Mouse (Mus musculus): Measurements from ENCODE around the gene Pgpep1l. TPM values are rescaled to one million over a fixed set of nuclear protein-coding genes. Genes with fewer than 3 reads are reported as not detected.

Pgpep1l gene
- polyA plus RNA-seq, 1 experiment from 2014 or later = not detected

GRCm38 (mm10) chr7:68223356-68223808 lies 40.7 kb downstream of the Pgpep1l start:
- H3K27ac ChIP-seq (replicated peaks; ENCODE audit: low read depth, low read length) = no peak overlapping the region; the same call in 1 of the 2 replicates
- H3K9ac ChIP-seq (replicated peaks; ENCODE audit: low read length) = peak overlapping the region; percentile 22; the same call in 1 of the 2 replicates
- H3K27me3 ChIP-seq (ENCODE audit: control insufficient read depth, insufficient read depth, low read length) = no peaks in the 10 kb centered on the region
- H3K4me1 ChIP-seq (ENCODE audit: control insufficient read depth, insufficient read depth, low read length) = peaks cover 8% of the 10 kb centered on the region
- WGBS = 31% methylated on average over 13 of the region's 13 CpGs
- peaks cover 12% of the 10 kb centered on the region for H3K36me3 ChIP-seq (replicated peaks; ENCODE audit: control insufficient read depth, insufficient read depth, low read depth, low read length)
- no peak overlapping the region for H3K4me2 ChIP-seq (ENCODE audit: low read depth, low read length)
- no peaks in the 10 kb centered on the region for H3K9me3 ChIP-seq (replicated peaks; ENCODE audit: control insufficient read depth, low read length)
- DNase-seq (ENCODE audit: low spot score) = peak; percentile 72
- no peak overlapping the region for H3K4me3 ChIP-seq (ENCODE audit: low read depth, low read length)
- peak; percentile 47; the same call in 1 of the 2 replicates for ATAC-seq (replicated peaks; ENCODE audit: insufficient number of reproducible peaks, low FRiP score, low TSS enrichment, low read depth)

- peaks cover 4% of the 10 kb centered on the region for H3K4me1 ChIP-seq (ENCODE audit: control insufficient read depth, insufficient read depth, low read length)
- no peak overlapping the region for H3K27ac ChIP-seq (replicated peaks; ENCODE audit: low read depth, low read length)
- ATAC-seq (replicated peaks; ENCODE audit: insufficient number of reproducible peaks, low FRiP score, low TSS enrichment, low read depth) (no peak), DNase-seq (ENCODE audit: low spot score) (no peak)
- 89% methylated on average over 9 of the region's 9 CpGs for WGBS
- no peak overlapping the region for H3K9ac ChIP-seq (replicated peaks; ENCODE audit: low read length)
- H3K27me3 ChIP-seq (ENCODE audit: control insufficient read depth, insufficient read depth, low read length) = no peaks in the 10 kb centered on the region
- H3K4me2 ChIP-seq (ENCODE audit: low read depth, low read length) = no peak overlapping the region
- H3K36me3 ChIP-seq (replicated peaks; ENCODE audit: control insufficient read depth, insufficient read depth, low read depth, low read length) = peaks cover 12% of the 10 kb centered on the region
- no peak overlapping the region for H3K4me3 ChIP-seq (ENCODE audit: low read depth, low read length)
- H3K9me3 ChIP-seq (replicated peaks; ENCODE audit: control insufficient read depth, low read length) = no peaks in the 10 kb centered on the region
These were observed 42.3 kb downstream of the Pgpep1l start for GRCm38 (mm10) chr7:68221677-68222230.

GRCm38 (mm10) chr7:68218879-68219278 lies 45.2 kb downstream of the Pgpep1l start:
- peaks cover 4% of the 10 kb centered on the region for H3K4me1 ChIP-seq (ENCODE audit: control insufficient read depth, insufficient read depth, low read length)
- H3K27ac ChIP-seq (replicated peaks; ENCODE audit: low read depth, low read length) = no peak overlapping the region
- H3K4me2 ChIP-seq (ENCODE audit: low read depth, low read length) = no peak overlapping the region
- H3K4me3 ChIP-seq (ENCODE audit: low read depth, low read length) = no peak overlapping the region
- ATAC-seq (replicated peaks; ENCODE audit: insufficient number of reproducible peaks, low FRiP score, low TSS enrichment, low read depth) = no peak
- H3K27me3 ChIP-seq (ENCODE audit: control insufficient read depth, insufficient read depth, low read length) = no peaks in the 10 kb centered on the region
- 88% methylated on average over 11 of the region's 11 CpGs for WGBS
- peaks cover 9% of the 10 kb centered on the region for H3K36me3 ChIP-seq (replicated peaks; ENCODE audit: control insufficient read depth, insufficient read depth, low read depth, low read length)
- no peak overlapping the region for H3K9ac ChIP-seq (replicated peaks; ENCODE audit: low read length)
- no peaks in the 10 kb centered on the region for H3K9me3 ChIP-seq (replicated peaks; ENCODE audit: control insufficient read depth, low read length)
- DNase-seq (ENCODE audit: low spot score) = no peak

- Histone ChIP-seq H3K9ac (replicated peaks; ENCODE audit: low read length) (no peak overlapping the region), H3K9me3 (replicated peaks; ENCODE audit: control insufficient read depth, low read length) (no peaks in the 10 kb centered on the region), H3K4me3 (ENCODE audit: low read depth, low read length) (no peak overlapping the region), H3K36me3 (replicated peaks; ENCODE audit: control insufficient read depth, insufficient read depth, low read depth, low read length) (peaks cover 14% of the 10 kb centered on the region), H3K27ac (replicated peaks; ENCODE audit: low read depth, low read length) (no peak overlapping the region), H3K4me1 (ENCODE audit: control insufficient read depth, insufficient read depth, low read length) (no peaks in the 10 kb centered on the region), H3K4me2 (ENCODE audit: low read depth, low read length) (no peak overlapping the region), H3K27me3 (ENCODE audit: control insufficient read depth, insufficient read depth, low read length) (no peaks in the 10 kb centered on the region)
- no peak for DNase-seq (ENCODE audit: low spot score)
- 84% methylated on average over 18 of the region's 18 CpGs for WGBS
- ATAC-seq (replicated peaks; ENCODE audit: insufficient number of reproducible peaks, low FRiP score, low TSS enrichment, low read depth) = no peak
These were observed 48.4 kb downstream of the Pgpep1l start for GRCm38 (mm10) chr7:68215522-68216070.

- Histone ChIP-seq H3K36me3 (replicated peaks; ENCODE audit: control insufficient read depth, insufficient read depth, low read depth, low read length) (peaks cover 8% of the 10 kb centered on the region), H3K4me1 (ENCODE audit: control insufficient read depth, insufficient read depth, low read length) (no peaks in the 10 kb centered on the region), H3K9me3 (replicated peaks; ENCODE audit: control insufficient read depth, low read length) (no peaks in the 10 kb centered on the region), H3K9ac (replicated peaks; ENCODE audit: low read length) (no peak overlapping the region), H3K27ac (replicated peaks; ENCODE audit: low read depth, low read length) (no peak overlapping the region), H3K4me3 (ENCODE audit: low read depth, low read length) (no peak overlapping the region), H3K27me3 (ENCODE audit: control insufficient read depth, insufficient read depth, low read length) (no peaks in the 10 kb centered on the region), H3K4me2 (ENCODE audit: low read depth, low read length) (no peak overlapping the region)
- no peak for DNase-seq (ENCODE audit: low spot score)
- WGBS = 84% methylated on average over 5 of the region's 5 CpGs
- no peak for ATAC-seq (replicated peaks; ENCODE audit: insufficient number of reproducible peaks, low FRiP score, low TSS enrichment, low read depth)
These were observed 50.2 kb downstream of the Pgpep1l start for GRCm38 (mm10) chr7:68213842-68214241.

DNA sequence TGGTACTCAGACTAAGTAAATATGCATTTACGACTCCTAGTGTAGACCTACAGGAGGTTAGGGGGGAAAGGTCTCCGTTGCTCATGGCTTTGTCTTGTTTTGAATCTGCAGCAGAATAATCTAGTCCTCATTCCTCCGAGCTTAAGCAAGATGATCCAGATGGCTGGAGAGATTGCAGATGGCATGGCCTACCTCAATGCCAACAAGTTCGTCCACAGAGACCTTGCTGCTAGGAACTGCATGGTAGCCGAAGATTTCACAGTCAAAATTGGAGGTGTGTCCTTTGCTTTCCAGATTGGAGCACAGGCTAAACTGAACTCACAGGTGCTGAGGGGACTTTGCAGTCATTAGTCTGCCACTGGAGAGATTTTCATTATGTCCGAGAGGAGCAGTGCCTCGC lies 52.1 kb downstream of the Pgpep1l start:
- DNase-seq (ENCODE audit: low spot score) (no peak), ATAC-seq (replicated peaks; ENCODE audit: insufficient number of reproducible peaks, low FRiP score, low TSS enrichment, low read depth) (no peak)
- H3K4me2 ChIP-seq (ENCODE audit: low read depth, low read length) = no peak overlapping the region
- 89% methylated on average over 7 of the region's 7 CpGs for WGBS
- peaks cover 7% of the 10 kb centered on the region for H3K36me3 ChIP-seq (replicated peaks; ENCODE audit: control insufficient read depth, insufficient read depth, low read depth, low read length)
- no peaks in the 10 kb centered on the region for H3K9me3 ChIP-seq (replicated peaks; ENCODE audit: control insufficient read depth, low read length)
- no peaks in the 10 kb centered on the region for H3K4me1 ChIP-seq (ENCODE audit: control insufficient read depth, insufficient read depth, low read length)
- no peak overlapping the region for H3K4me3 ChIP-seq (ENCODE audit: low read depth, low read length)
- H3K27me3 ChIP-seq (ENCODE audit: control insufficient read depth, insufficient read depth, low read length) = no peaks in the 10 kb centered on the region
- H3K27ac ChIP-seq (replicated peaks; ENCODE audit: low read depth, low read length) = no peak overlapping the region
- no peak overlapping the region for H3K9ac ChIP-seq (replicated peaks; ENCODE audit: low read length)

- no peaks in the 10 kb centered on the region for H3K9me3 ChIP-seq (replicated peaks; ENCODE audit: control insufficient read depth, low read length)
- H3K9ac ChIP-seq (replicated peaks; ENCODE audit: low read length) = no peak overlapping the region
- no peak overlapping the region for H3K4me2 ChIP-seq (ENCODE audit: low read depth, low read length)
- DNase-seq (ENCODE audit: low spot score) (no peak), ATAC-seq (replicated peaks; ENCODE audit: insufficient number of reproducible peaks, low FRiP score, low TSS enrichment, low read depth) (no peak)
- no peaks in the 10 kb centered on the region for H3K27me3 ChIP-seq (ENCODE audit: control insufficient read depth, insufficient read depth, low read length)
- no peaks in the 10 kb centered on the region for H3K4me1 ChIP-seq (ENCODE audit: control insufficient read depth, insufficient read depth, low read length)
- no peak overlapping the region for H3K27ac ChIP-seq (replicated peaks; ENCODE audit: low read depth, low read length)
- peaks cover 7% of the 10 kb centered on the region for H3K36me3 ChIP-seq (replicated peaks; ENCODE audit: control insufficient read depth, insufficient read depth, low read depth, low read length)
- WGBS = 93% methylated on average over 4 of the region's 4 CpGs
- no peak overlapping the region for H3K4me3 ChIP-seq (ENCODE audit: low read depth, low read length)
These were observed 53.6 kb downstream of the Pgpep1l start for GRCm38 (mm10) chr7:68210417-68210816.

DNA sequence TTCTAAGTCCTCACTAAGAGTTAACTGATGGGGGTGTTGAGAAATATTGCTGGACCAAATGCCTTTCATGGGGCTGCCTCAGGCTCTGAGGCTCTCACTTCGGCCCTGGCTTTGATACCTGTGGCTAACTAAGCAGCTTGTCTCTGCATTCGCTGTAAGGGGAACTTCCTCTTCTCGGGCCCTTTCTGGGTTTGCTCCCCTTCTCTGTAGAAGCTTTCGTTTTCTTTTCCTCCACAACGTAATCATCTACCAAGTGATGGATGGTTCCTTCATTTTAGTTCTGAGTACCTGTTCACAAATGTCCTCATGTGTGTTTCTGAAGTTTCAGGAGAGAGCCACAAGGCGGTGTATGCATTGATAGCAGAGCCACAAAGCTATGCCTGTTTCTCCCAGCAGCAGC lies 55.0 kb downstream of the Pgpep1l start:
- H3K27me3 ChIP-seq (ENCODE audit: control insufficient read depth, insufficient read depth, low read length) = no peaks in the 10 kb centered on the region
- H3K36me3 ChIP-seq (replicated peaks; ENCODE audit: control insufficient read depth, insufficient read depth, low read depth, low read length) = peaks cover 7% of the 10 kb centered on the region
- H3K27ac ChIP-seq (replicated peaks; ENCODE audit: low read depth, low read length) = no peak overlapping the region
- H3K4me1 ChIP-seq (ENCODE audit: control insufficient read depth, insufficient read depth, low read length) = no peaks in the 10 kb centered on the region
- DNase-seq (ENCODE audit: low spot score) (no peak), ATAC-seq (replicated peaks; ENCODE audit: insufficient number of reproducible peaks, low FRiP score, low TSS enrichment, low read depth) (no peak)
- no peak overlapping the region for H3K4me2 ChIP-seq (ENCODE audit: low read depth, low read length)
- no peaks in the 10 kb centered on the region for H3K9me3 ChIP-seq (replicated peaks; ENCODE audit: control insufficient read depth, low read length)
- 99% methylated on average over 6 of the region's 6 CpGs for WGBS
- no peak overlapping the region for H3K9ac ChIP-seq (replicated peaks; ENCODE audit: low read length)
- H3K4me3 ChIP-seq (ENCODE audit: low read depth, low read length) = no peak overlapping the region
